Mouse (Mus musculus) urinary bladder, postnatal 4 days (tissue): Measurements from ENCODE around the gene Gle1.

ENCODE experiments used
- DNase-seq, 2 experiments: peaks; one replicate each; pipeline ENCODE4 v3.0.0; 2021 to 2022; ENCODE audit warnings: low spot score in 2 of 2

The Gle1 gene

GRCm38 (mm10) chr2:29964354-29965249, 29.4 kb downstream of the Gle1 start:
- peak in 1 of 2 experiments; percentile 33 for DNase-seq

GRCm38 (mm10) chr2:29965250-29965843, 30.1 kb downstream of the Gle1 start, which contains the start of gene Sptan1:
Gene Sptan1 (plus strand): TSS chr2:29965560.
- peak; percentile 96 to 98 for DNase-seq

- peak; percentile 37 to 59 for DNase-seq
These were observed 30.7 kb downstream of the Gle1 start for GRCm38 (mm10) chr2:29965906-29966305.

- DNase-seq = no peak
These were observed 31.6 kb downstream of the Gle1 start for GRCm38 (mm10) chr2:29966826-29967225.

GRCm38 (mm10) chr2:29967768-29968167, 32.5 kb downstream of the Gle1 start:
- no peak for DNase-seq

- DNase-seq = no peak
These were observed 33.4 kb downstream of the Gle1 start for GRCm38 (mm10) chr2:29968638-29969037.

GRCm38 (mm10) chr2:29971838-29972635, 36.8 kb downstream of the Gle1 start:
- peak; percentile 25 to 62 for DNase-seq

- no peak for DNase-seq
These were observed 38.3 kb downstream of the Gle1 start for GRCm38 (mm10) chr2:29973525-29973924.

- no peak for DNase-seq
These were observed 42.1 kb downstream of the Gle1 start for GRCm38 (mm10) chr2:29977307-29977706.

GRCm38 (mm10) chr2:29980661-29981060, 45.4 kb downstream of the Gle1 start:
- DNase-seq = no peak

GRCm38 (mm10) chr2:29991962-29992361, 56.7 kb downstream of the Gle1 start:
- DNase-seq = no peak

- DNase-seq = no peak
These were observed 73.9 kb downstream of the Gle1 start for GRCm38 (mm10) chr2:30009101-30009500.
